Mouse (Mus musculus): Measurements from ENCODE around the gene Pten. TPM values are rescaled to one million over a fixed set of nuclear protein-coding genes. Genes with fewer than 3 reads are reported as not detected.
"Not testable (repeated sequence)": the region's sequence is repeated elsewhere in the genome, so short reads cannot be mapped to it uniquely, and the experiment has no call there.

Pten gene
- polyA plus RNA-seq, 1 experiment from 2014 or later: 49.1 TPM

GRCm38 (mm10) chr19:32800557-32800956 lies 43.3 kb downstream of the Pten start:
- no peaks in the 10 kb centered on the region for H3K27me3 ChIP-seq
- CTCF ChIA-PET: no interaction called here
- in situ Hi-C loops (cut with MboI; ENCODE audit: low pct_unique_long_range_greater_than_20kb): no loop called here
- ATAC-seq (no peak), DNase-seq (ENCODE audit: low read depth, low spot score) (no peak)
- TF ChIP-seq CTCF (IDR thresholded peaks at IDR 0.05): no peak
- POLR2A ChIA-PET: no interaction called here

- ATAC-seq (no peak), DNase-seq (ENCODE audit: low read depth, low spot score) (no peak)
- no peaks in the 10 kb centered on the region for H3K27me3 ChIP-seq
- TF ChIP-seq CTCF (IDR thresholded peaks at IDR 0.05): no peak
- in situ Hi-C loops (cut with MboI; ENCODE audit: low pct_unique_long_range_greater_than_20kb): no loop called here
- CTCF ChIA-PET: interaction anchor here (1.1 to 1.3 kb wide), 2 partner anchors 12 to 421 kb away, joined by 3 read pairs; no protein-coding TSS in a partner anchor
- POLR2A ChIA-PET: interaction anchor here (1.1 to 1.3 kb wide), 2 partner anchors 14 to 47 kb away, joined by 3 read pairs; partner anchors contain the start of gene Pten
Observed at GRCm38 (mm10) chr19:32804703-32805102, 47.4 kb downstream of the Pten start.

- H3K27me3 ChIP-seq: no peaks in the 10 kb centered on the region
- ChIA-PET CTCF (no interaction called here), POLR2A (no interaction called here)
- DNase-seq (ENCODE audit: low read depth, low spot score) (no peak), ATAC-seq (no peak)
- in situ Hi-C loops (cut with MboI; ENCODE audit: low pct_unique_long_range_greater_than_20kb): no loop called here
- TF ChIP-seq CTCF (IDR thresholded peaks at IDR 0.05): no peak
Observed at GRCm38 (mm10) chr19:32807610-32808009, 50.3 kb downstream of the Pten start.

GRCm38 (mm10) chr19:32808690-32809089 lies 51.4 kb downstream of the Pten start:
- POLR2A ChIA-PET: interaction anchor here (0.6 kb wide), 1 partner anchor 148 kb away, joined by 6 read pairs; no protein-coding TSS in a partner anchor
- no peaks in the 10 kb centered on the region for H3K27me3 ChIP-seq
- no peak for ATAC-seq
- no peak for TF ChIP-seq CTCF (IDR thresholded peaks at IDR 0.05)
- no peak for DNase-seq (ENCODE audit: low read depth, low spot score)
- CTCF ChIA-PET: interaction anchor here (1.1 to 1.9 kb wide), 3 partner anchors 29 to 418 kb away, joined by 3 to 8 read pairs (median 4); no protein-coding TSS in a partner anchor
- in situ Hi-C loops (cut with MboI; ENCODE audit: low pct_unique_long_range_greater_than_20kb): no loop called here

- ATAC-seq (no peak), DNase-seq (ENCODE audit: low read depth, low spot score) (no peak)
- no peak for TF ChIP-seq CTCF (IDR thresholded peaks at IDR 0.05)
- CTCF ChIA-PET: interaction anchor here (1.1 to 1.9 kb wide), 3 partner anchors 29 to 418 kb away, joined by 3 to 8 read pairs (median 4); no protein-coding TSS in a partner anchor
- in situ Hi-C loops (cut with MboI; ENCODE audit: low pct_unique_long_range_greater_than_20kb): no loop called here
- H3K27me3 ChIP-seq: no peaks in the 10 kb centered on the region
- POLR2A ChIA-PET: interaction anchor here (0.6 kb wide), 1 partner anchor 147 kb away, joined by 6 read pairs; no protein-coding TSS in a partner anchor
Observed at GRCm38 (mm10) chr19:32809117-32809516, 51.8 kb downstream of the Pten start.

- no peak for DNase-seq (ENCODE audit: low read depth, low spot score)
- POLR2A ChIA-PET: interaction anchor here (1.2 kb wide), 1 partner anchor 14 kb away, joined by 3 read pairs; no protein-coding TSS in a partner anchor
- no peak for TF ChIP-seq CTCF (IDR thresholded peaks at IDR 0.05)
- no peaks in the 10 kb centered on the region for H3K27me3 ChIP-seq
- CTCF ChIA-PET: no interaction called here
- ATAC-seq: no peak
- in situ Hi-C loops (cut with MboI; ENCODE audit: low pct_unique_long_range_greater_than_20kb): no loop called here
Observed at GRCm38 (mm10) chr19:32818759-32819158, 61.5 kb downstream of the Pten start.

GRCm38 (mm10) chr19:32822959-32823358 lies 65.7 kb downstream of the Pten start:
- DNase-seq (ENCODE audit: low read depth, low spot score); ATAC-seq; POLR2A ChIA-PET; in situ Hi-C loops (cut with MboI; ENCODE audit: low pct_unique_long_range_greater_than_20kb); H3K27me3 ChIP-seq; CTCF ChIA-PET: not testable (repeated sequence)

GRCm38 (mm10) chr19:32826616-32827015 lies 69.3 kb downstream of the Pten start:
- peak; percentile 13 for DNase-seq (ENCODE audit: low read depth, low spot score)
- ChIA-PET POLR2A (interaction anchor here (0.7 kb wide), 1 partner anchor 236 kb away, joined by 3 read pairs; no protein-coding TSS in a partner anchor), CTCF (interaction anchor here (2.4 kb wide), 1 partner anchor 10 kb away, joined by 6 read pairs; no protein-coding TSS in a partner anchor)
- peak; percentile 56 for ATAC-seq
- no peak for TF ChIP-seq CTCF (IDR thresholded peaks at IDR 0.05)
- H3K27me3 ChIP-seq: no peaks in the 10 kb centered on the region
- in situ Hi-C loops (cut with MboI; ENCODE audit: low pct_unique_long_range_greater_than_20kb): no loop called here

GRCm38 (mm10) chr19:32829871-32830270 lies 72.6 kb downstream of the Pten start:
- no peaks in the 10 kb centered on the region for H3K27me3 ChIP-seq
- no peak for DNase-seq (ENCODE audit: low read depth, low spot score)
- peak; percentile 23 for TF ChIP-seq CTCF (IDR thresholded peaks at IDR 0.05)

GRCm38 (mm10) chr19:32831286-32831685 lies 74.0 kb downstream of the Pten start:
- in situ Hi-C loops (cut with MboI; ENCODE audit: low pct_unique_long_range_greater_than_20kb): loop anchor here (5.0 to 10.0 kb wide), 2 partner anchors 74 to 394 kb away; partner anchors contain the start of gene Pten
- CTCF ChIA-PET: interaction anchor here (1.2 kb wide), 1 partner anchor 116 kb away, joined by 3 read pairs; no protein-coding TSS in a partner anchor

More at GRCm38 (mm10) chr19:32829871-32830270, 72.6 kb downstream of the Pten start:
- no peak for ATAC-seq
- ChIA-PET CTCF (interaction anchor here (0.9 to 1.6 kb wide), 3 partner anchors 24 to 396 kb away, joined by 3 to 6 read pairs (median 4); no protein-coding TSS in a partner anchor), POLR2A (interaction anchor here (0.7 kb wide), 1 partner anchor 14 kb away, joined by 6 read pairs; no protein-coding TSS in a partner anchor)
- in situ Hi-C loops (cut with MboI; ENCODE audit: low pct_unique_long_range_greater_than_20kb): loop anchor here (5.0 to 10.0 kb wide), 2 partner anchors 73 to 395 kb away; partner anchors contain the start of gene Pten

GRCm38 (mm10) chr19:32840491-32840890 lies 83.2 kb downstream of the Pten start:
- in situ Hi-C loops (cut with MboI; ENCODE audit: low pct_unique_long_range_greater_than_20kb): no loop called here
- ChIA-PET POLR2A (no interaction called here), CTCF (interaction anchor here (1.3 to 1.6 kb wide), 4 partner anchors 8 to 135 kb away, joined by 3 read pairs; no protein-coding TSS in a partner anchor)
- no peak for ATAC-seq
- no peaks in the 10 kb centered on the region for H3K27me3 ChIP-seq
- no peak for TF ChIP-seq CTCF (IDR thresholded peaks at IDR 0.05)
- no peak for DNase-seq (ENCODE audit: low read depth, low spot score)

More at GRCm38 (mm10) chr19:32831286-32831685, 74.0 kb downstream of the Pten start:
- peak; percentile 22 for ATAC-seq
- POLR2A ChIA-PET: no interaction called here
- H3K27me3 ChIP-seq: no peaks in the 10 kb centered on the region
- no peak for TF ChIP-seq CTCF (IDR thresholded peaks at IDR 0.05)
- DNase-seq (ENCODE audit: low read depth, low spot score): peak; percentile 71
